Mouse (Mus musculus) midbrain, embryonic 11.5 days (tissue): ENCODE results near the gene Frrs1. TPM values are rescaled to one million over a fixed set of nuclear protein-coding genes. Genes with fewer than 3 reads are reported as not detected.

Source experiments
- ATAC-seq: fragments of 200-750 bp; cut with Nextera tagmentation; 2 replicates; pipeline ENCODE4 v1.8.0; 2017; ENCODE audit warnings: moderate TSS enrichment, moderate library complexity; ENCODE audit not compliant: low FRiP score
- DNase-seq: peaks from one replicate; pipeline ENCODE4 v3.0.0; 2015; ENCODE audit warnings: low spot score; ENCODE audit errors: missing footprints
- H3K27ac ChIP-seq: fragments of 300-500 bp; sonication (generic); 2 replicates; pipeline ENCODE4 v1.5.1; 2014; ENCODE audit warnings: low read depth, low read length
- H3K27me3 ChIP-seq: fragments of 300-500 bp; sonication (generic); 2 replicates; pipeline ENCODE4 v1.6.1; 2014; ENCODE audit warnings: mild to moderate bottlenecking, low read length, moderate library complexity, mixed read lengths; ENCODE audit not compliant: control insufficient read depth, insufficient read depth
- H3K36me3 ChIP-seq: fragments of 300-500 bp; sonication (generic); 2 replicates; pipeline ENCODE4 v1.6.1; 2014; ENCODE audit warnings: mild to moderate bottlenecking, low read length, moderate library complexity, mixed read lengths; ENCODE audit not compliant: control insufficient read depth, insufficient read depth
- H3K4me1 ChIP-seq: fragments of 300-500 bp; sonication (generic); 2 replicates; pipeline ENCODE4 v1.6.1; 2014; ENCODE audit warnings: low read length; ENCODE audit not compliant: control insufficient read depth, insufficient read depth
- H3K4me2 ChIP-seq: fragments of 300-500 bp; sonication (generic); 2 replicates; pipeline ENCODE4 v1.6.1; 2014; ENCODE audit warnings: mild to moderate bottlenecking, moderate library complexity
- H3K4me3 ChIP-seq: fragments of 300-500 bp; sonication (generic); 2 replicates; pipeline ENCODE4 v1.5.1; 2014; ENCODE audit warnings: low read depth, low read length
- H3K9ac ChIP-seq: fragments of 300-500 bp; sonication (generic); 2 replicates; pipeline ENCODE4 v1.6.1; 2014; ENCODE audit warnings: low read length
- H3K9me3 ChIP-seq: fragments of 300-500 bp; sonication (generic); 2 replicates; pipeline ENCODE4 v1.6.1; 2016; ENCODE audit warnings: low read length; ENCODE audit not compliant: control insufficient read depth
- WGBS: fragments of 180-500 bp; shearing (Covaris S2); extraction: QIAGEN DNeasy Blood & Tissue Kit; methylation state at CpG from one replicate; pipeline ENCODE4 v1.1.7; 2014; 5-methylcytosine and 5-hydroxymethylcytosine counted together
- polyA plus RNA-seq: library from polyadenylated mRNA; unstranded; fragments of >200 nt; fragmentation: Nextera tagmentation; extraction: Ambion mirVana; gene quantifications from 2 replicates; pipeline ENCODE4 v1.2.1, GENCODE M21; 2014

Frrs1 gene
- polyA plus RNA-seq, 1 experiment from 2014 or later, result 7.8 TPM

DNA sequence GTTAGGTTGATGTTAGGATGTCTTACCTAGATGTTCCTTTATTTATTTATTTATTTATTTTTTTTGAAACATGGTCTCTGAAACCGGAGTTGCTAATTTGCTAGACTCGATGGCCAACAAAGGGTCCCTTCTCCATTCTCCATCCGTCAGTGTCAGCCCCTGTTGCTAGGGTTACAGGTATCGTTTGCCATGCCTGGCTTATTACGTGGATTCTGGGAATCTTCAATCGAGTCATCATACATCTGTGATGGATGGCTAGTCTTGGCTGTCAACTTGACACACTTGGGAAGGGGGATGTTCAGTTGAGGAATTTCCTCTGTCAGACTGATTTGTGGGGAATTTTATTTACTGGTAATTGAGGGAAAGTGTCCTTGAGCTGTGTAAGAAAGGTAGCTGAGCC lies 83.5 kb downstream of the Frrs1 start:
- DNase-seq (no peak), ATAC-seq (no peak)
- Histone ChIP-seq H3K9ac (no peak overlapping the region), H3K4me1 (no peaks in the 10 kb centered on the region), H3K27ac (no peak overlapping the region), H3K9me3 (no peaks in the 10 kb centered on the region), H3K4me2 (no peak overlapping the region), H3K4me3 (no peak overlapping the region), H3K27me3 (no peaks in the 10 kb centered on the region), H3K36me3 (no peaks in the 10 kb centered on the region)
- 84% methylated on average over 6 of the region's 6 CpGs for WGBS

DNA sequence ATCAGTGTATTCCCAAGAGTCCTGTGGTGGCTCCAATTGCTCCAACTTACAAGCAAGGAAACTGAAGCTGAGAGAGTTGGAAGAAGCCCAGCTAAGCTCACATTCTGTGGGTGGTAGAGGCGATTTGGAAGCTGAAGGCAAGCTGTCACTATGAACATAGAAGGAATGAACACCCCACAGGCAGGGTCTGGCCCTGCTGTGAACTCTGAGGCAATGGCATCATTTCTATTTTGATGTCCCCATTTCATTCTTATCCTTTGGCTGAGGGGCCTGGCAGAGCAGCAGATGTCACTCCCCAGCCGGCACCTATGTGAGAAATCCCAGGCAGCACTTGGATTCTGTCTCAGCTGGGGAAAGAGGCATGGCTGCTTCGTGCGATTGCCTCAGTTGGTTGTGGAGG lies 84.2 kb downstream of the Frrs1 start:
- H3K9ac ChIP-seq, result no peak overlapping the region
- ATAC-seq (no peak), DNase-seq (no peak)
- H3K27me3 ChIP-seq, result no peaks in the 10 kb centered on the region
- H3K4me1 ChIP-seq, result no peaks in the 10 kb centered on the region
- WGBS, result 87% methylated on average over 4 of the region's 4 CpGs
- no peaks in the 10 kb centered on the region for H3K36me3 ChIP-seq
- no peak overlapping the region for H3K27ac ChIP-seq
- no peaks in the 10 kb centered on the region for H3K9me3 ChIP-seq
- no peak overlapping the region for H3K4me2 ChIP-seq
- no peak overlapping the region for H3K4me3 ChIP-seq

DNA sequence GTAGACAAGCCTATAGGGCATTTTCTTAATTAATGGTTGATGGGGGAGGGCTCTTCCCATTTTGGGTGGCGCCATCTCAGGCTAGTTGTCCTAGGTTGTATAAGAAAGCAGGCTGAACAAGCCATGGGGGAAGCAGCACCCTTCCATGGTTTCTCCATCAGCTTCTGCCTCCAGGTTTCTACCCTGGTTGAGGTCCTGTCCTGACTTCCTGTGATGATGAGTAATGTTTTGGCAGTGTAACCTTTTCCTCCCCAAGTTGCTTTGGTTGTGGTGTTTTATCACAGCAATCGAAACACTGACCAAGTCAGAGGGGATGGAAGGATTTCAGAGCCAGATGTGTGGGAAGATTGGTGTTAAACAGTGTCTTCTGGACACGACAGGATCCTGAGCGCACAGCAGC lies 87.2 kb downstream of the Frrs1 start:
- Histone ChIP-seq H3K36me3 (no peaks in the 10 kb centered on the region), H3K9ac (no peak overlapping the region), H3K4me1 (no peaks in the 10 kb centered on the region), H3K9me3 (no peaks in the 10 kb centered on the region), H3K4me2 (no peak overlapping the region), H3K27me3 (no peaks in the 10 kb centered on the region), H3K27ac (no peak overlapping the region), H3K4me3 (no peak overlapping the region)
- 84% methylated on average over 4 of the region's 4 CpGs for WGBS
- ATAC-seq (no peak), DNase-seq (no peak)

DNA sequence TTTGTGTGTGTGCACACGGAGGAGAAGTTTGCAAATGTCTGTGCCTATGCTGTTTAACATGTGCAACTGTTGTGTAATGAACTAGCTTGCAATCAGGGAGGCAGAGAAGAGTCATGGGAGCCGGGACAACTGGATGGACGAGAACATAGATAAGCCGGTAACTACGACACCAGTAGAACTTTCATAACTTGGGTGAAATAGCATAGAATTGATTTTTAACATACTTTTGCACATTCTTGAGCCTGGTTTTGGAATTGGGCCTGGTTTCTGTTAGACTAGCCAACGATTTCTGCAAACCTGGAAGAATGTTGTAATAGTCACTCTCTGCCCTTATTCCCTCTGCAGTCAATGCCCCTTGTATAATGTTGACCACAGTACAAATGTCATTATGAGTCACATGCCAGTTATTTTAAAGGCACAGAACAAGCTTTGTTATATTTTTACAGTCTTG lies 91.4 kb downstream of the Frrs1 start:
- H3K4me3 ChIP-seq, result no peak overlapping the region
- ATAC-seq, result no peak
- no peaks in the 10 kb centered on the region for H3K9me3 ChIP-seq
- no peak overlapping the region for H3K27ac ChIP-seq
- H3K4me2 ChIP-seq, result no peak overlapping the region
- H3K9ac ChIP-seq, result no peak overlapping the region
- no peaks in the 10 kb centered on the region for H3K36me3 ChIP-seq
- H3K27me3 ChIP-seq, result no peaks in the 10 kb centered on the region
- no peaks in the 10 kb centered on the region for H3K4me1 ChIP-seq
- WGBS, result 93% methylated on average over 6 of the region's 6 CpGs
- no peak for DNase-seq

DNA sequence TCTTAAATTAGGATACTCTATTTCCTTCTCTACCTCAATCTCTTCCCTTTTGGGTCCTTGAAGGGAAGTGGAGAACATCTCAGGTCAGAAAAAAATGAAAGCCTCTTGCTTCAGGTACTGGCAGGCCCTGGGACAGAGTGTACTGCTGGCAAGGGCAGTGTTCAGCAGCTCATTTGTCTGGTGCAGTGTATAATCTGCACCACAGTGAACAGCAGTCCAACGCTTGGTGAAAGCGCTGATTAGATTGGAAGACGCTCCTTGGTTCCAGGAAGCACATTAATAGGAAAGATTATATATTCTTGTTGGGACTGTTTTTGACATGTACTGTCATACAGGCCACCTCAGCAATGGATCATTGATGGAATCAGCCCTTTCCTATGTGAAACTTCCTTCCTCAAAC lies 92.2 kb downstream of the Frrs1 start:
- Histone ChIP-seq H3K9ac (no peak overlapping the region), H3K27me3 (no peaks in the 10 kb centered on the region), H3K9me3 (no peaks in the 10 kb centered on the region), H3K4me2 (no peak overlapping the region), H3K36me3 (no peaks in the 10 kb centered on the region), H3K27ac (no peak overlapping the region), H3K4me3 (no peak overlapping the region), H3K4me1 (no peaks in the 10 kb centered on the region)
- WGBS, result 89% methylated on average over 3 of the region's 3 CpGs
- DNase-seq (no peak), ATAC-seq (no peak)

DNA sequence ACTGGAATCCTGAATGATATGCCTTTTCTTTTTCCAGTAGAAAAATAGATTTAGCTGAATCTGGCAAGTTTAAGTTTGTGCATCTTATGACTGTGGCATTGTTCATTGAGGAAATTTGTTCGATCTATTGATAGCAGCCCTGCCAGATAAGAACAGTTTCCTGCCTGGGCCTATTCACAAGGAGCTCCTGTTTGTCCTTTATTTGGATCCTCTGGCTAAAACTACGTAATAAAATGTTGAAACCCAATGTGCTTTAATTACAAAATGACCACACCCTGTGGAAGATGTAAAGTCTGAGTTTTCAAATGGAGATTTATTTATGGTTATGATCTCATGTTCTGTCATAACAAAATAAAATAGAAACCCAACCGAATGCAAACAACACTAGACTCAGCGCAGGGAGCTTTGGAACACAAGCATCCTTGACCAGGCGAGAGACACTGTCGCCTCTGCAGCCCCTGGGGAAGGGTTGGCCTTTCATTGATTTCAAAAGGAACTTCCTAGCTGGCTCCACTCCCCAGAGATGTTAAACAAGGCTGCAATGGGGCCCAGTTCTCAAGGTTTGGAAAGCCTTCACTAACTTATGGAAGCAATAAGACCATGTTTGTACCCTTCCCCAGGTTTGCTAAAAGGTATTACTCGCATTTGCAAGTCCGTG lies 93.1 kb downstream of the Frrs1 start:
- no peak overlapping the region for H3K4me2 ChIP-seq
- H3K9ac ChIP-seq, result no peak overlapping the region
- no peaks in the 10 kb centered on the region for H3K27me3 ChIP-seq
- H3K27ac ChIP-seq, result no peak overlapping the region
- H3K4me3 ChIP-seq, result no peak overlapping the region
- WGBS, result 82% methylated on average over 8 of the region's 8 CpGs
- no peaks in the 10 kb centered on the region for H3K36me3 ChIP-seq
- H3K4me1 ChIP-seq, result no peaks in the 10 kb centered on the region
- DNase-seq (no peak), ATAC-seq (no peak)
- no peaks in the 10 kb centered on the region for H3K9me3 ChIP-seq

DNA sequence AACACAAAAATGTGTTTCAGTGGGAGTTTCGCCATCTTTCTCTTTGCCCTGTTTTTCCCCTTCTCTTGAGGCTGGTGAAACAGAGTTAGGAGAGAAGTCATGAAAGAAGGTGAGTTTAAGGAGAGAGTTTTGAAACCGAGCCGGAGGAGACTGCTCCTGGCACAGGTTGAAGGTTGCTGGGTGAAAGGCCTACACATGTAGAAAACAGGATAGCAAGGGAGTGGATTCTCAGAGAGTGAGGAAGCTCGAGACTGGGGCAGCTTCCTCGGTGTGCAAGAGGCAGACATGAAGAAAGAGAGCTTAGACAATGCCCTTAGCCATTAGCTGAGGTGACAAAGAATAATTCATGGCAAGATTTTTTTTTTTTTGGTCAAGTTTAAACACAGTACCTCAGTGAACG lies 94.1 kb downstream of the Frrs1 start:
- Histone ChIP-seq H3K27ac (no peak overlapping the region), H3K4me2 (no peak overlapping the region), H3K36me3 (no peaks in the 10 kb centered on the region), H3K9me3 (no peaks in the 10 kb centered on the region), H3K4me1 (no peaks in the 10 kb centered on the region), H3K9ac (no peak overlapping the region), H3K27me3 (no peaks in the 10 kb centered on the region), H3K4me3 (no peak overlapping the region)
- no peak for DNase-seq
- ATAC-seq, result no peak
- 85% methylated on average over 6 of the region's 6 CpGs for WGBS

DNA sequence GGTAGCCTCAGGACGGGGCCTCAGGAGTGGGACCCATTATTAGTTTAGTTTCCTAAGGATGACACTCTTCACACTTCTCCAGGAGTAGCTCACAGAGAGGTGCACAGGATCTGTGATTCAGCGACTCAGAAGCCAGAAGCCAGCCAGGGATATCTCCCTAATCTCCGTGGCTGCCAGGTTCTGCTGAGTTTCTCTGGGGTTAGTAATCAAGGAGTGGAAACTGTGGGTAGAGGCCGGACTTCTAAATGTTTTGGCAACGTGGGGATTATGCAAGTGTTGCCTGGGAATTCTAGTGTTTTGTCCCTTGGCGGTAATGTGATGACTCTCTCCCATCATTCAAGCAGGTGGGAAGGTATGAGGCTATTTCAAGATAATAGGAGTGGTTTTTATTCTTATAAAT lies 95.8 kb downstream of the Frrs1 start:
- no peak overlapping the region for H3K27ac ChIP-seq
- DNase-seq (no peak), ATAC-seq (no peak)
- H3K4me3 ChIP-seq, result no peak overlapping the region
- no peaks in the 10 kb centered on the region for H3K27me3 ChIP-seq
- H3K4me1 ChIP-seq, result no peaks in the 10 kb centered on the region
- WGBS, result 63% methylated on average over 6 of the region's 6 CpGs
- H3K4me2 ChIP-seq, result no peak overlapping the region
- no peaks in the 10 kb centered on the region for H3K36me3 ChIP-seq
- no peak overlapping the region for H3K9ac ChIP-seq
- H3K9me3 ChIP-seq, result no peaks in the 10 kb centered on the region
